Mouse (Mus musculus): Measurements from ENCODE around the gene Lcp1. TPM values are rescaled to one million over a fixed set of nuclear protein-coding genes. Genes with fewer than 3 reads are reported as not detected.

Gene Lcp1
- total RNA-seq, 2 experiments from 2014 or later = 17.1 to 18.5 TPM

DNA sequence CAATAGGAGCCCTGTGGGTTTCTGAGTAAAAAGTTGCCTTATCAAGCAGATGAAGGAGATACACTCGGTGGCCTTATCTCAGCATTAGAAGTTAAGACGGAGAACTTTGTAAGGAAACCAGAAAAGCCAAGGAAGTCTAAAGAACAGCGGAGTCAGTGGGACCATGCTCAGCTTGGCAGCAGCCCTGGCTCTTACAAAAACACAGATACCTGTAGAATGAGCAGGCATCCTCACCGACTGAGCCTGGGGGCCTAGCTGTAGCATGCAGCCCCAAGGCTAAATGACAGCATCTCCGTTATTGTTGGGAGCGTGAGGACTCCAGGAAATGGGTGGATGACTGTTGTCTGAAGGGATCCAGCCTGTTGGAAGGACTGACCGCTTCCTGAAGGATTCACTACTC lies 44.9 kb downstream of the Lcp1 start:
- no peak for DNase-seq
- intact Hi-C loops (cut with DNase I) = no loop called here

- intact Hi-C loops (cut with DNase I) = no loop called here
- DNase-seq = no peak
These were observed 45.6 kb downstream of the Lcp1 start for GRCm38 (mm10) chr14:75176425-75177045.

DNA sequence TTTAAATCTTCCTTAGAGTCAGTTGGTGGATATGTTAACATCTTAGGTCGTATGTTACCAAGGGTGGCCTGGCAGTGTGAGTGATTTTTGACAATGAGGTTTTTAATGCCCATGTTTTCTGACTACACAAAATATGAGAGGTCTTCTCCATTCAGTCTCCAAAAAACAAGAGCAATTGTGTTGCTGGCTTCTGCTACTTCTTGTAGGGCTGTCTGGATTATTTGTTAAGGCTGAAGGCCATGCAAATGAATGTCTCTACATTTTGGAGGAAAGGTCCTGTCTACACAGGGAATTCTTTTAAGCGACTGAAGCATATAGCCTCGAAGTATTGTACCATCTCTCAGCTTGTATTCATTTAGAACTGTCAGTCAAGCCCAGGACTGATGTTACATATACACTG lies 46.5 kb downstream of the Lcp1 start:
- intact Hi-C loops (cut with DNase I) = no loop called here
- DNase-seq = no peak

DNA sequence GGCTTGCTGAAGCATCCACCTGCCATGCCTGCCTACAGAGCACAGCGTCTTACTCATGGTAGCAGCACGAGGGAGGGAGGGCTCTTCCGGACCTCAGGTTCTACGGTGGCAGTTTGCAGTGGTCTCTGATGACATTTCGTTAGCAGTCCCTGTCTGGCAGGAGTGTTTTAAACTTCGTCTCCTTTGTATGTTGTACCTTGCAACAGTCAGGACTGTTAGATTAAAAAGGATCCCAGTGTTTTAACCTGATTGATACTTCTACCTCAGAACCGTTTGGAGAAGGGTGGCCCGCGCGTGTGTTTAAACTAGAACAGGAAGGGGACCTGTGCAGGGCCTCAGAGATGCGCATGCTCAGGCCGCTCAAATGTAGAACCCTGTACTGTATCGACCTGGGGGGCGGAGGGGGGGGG lies 47.5 kb downstream of the Lcp1 start:
- intact Hi-C loops (cut with DNase I) = no loop called here
- no peak for DNase-seq

DNA sequence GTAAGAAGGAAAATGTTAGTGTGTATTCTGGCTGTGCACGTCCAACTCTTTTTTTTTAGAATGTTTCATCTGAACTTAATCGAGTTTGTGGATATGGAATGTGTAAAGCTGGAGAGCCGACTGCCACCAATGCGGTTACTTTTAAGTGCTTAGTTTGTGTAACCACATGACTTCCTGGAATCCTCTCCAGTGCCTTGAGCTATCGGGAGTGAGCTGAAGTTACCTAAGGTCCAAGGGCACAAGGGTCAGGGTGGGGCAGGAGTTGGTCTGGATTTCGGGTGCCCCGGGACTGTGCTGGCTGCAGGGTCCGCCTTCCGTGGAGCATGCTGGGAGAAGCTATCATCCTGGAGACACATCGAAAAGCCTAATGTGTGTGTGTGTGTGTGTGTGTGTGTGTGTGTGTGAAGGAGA lies 47.9 kb downstream of the Lcp1 start:
- no peak for DNase-seq
- intact Hi-C loops (cut with DNase I) = no loop called here

- peak in 1 of 2 experiments; percentile 18 for DNase-seq
- intact Hi-C loops (cut with DNase I) = no loop called here
These were observed 48.5 kb downstream of the Lcp1 start for GRCm38 (mm10) chr14:75179255-75179963.

- intact Hi-C loops (cut with DNase I) = no loop called here
These were observed 49.7 kb downstream of the Lcp1 start for GRCm38 (mm10) chr14:75180551-75180978.

DNA sequence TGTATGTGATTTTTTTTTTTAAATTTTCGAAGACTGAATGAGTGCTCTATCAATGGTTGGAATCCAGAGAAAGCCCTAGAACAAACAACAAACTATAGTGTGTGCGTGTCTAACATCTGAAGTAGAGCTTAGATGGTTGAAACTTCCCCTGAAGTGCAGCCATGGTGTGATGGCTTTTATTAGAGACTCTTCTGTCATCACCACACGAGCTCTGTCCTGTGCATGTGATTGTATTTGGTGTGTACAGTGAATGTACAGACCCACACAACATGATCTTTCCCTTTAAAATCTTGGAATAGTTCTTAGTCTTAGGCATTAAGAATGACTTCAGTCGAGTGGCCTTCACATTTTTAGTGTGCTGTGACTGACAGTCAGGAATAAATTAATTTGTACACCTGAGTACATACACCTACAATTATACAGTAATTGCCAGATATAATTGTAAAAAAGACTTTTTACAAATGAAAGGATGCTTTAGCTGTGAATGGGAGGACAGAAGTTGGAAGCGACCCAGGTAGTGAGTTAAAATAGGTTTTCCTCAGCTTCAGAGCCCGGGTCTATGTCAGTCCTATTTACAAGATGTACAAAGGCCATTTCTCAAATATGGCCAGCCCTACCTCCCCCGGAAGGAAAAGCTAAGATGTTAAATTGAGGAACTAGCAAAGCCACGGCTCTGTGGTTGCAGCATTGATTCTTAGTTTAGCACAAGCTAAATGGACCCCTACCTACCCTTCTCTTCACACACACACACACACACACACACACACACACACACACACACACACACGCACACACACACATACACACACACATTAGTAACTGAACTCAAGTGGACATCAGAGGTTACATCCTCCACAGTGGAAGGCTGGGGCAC lies 50.4 kb downstream of the Lcp1 start:
- intact Hi-C loops (cut with DNase I) = no loop called here
- no peak for DNase-seq

More at GRCm38 (mm10) chr14:75180551-75180978, 49.7 kb downstream of the Lcp1 start:
- DNase-seq = no peak

- intact Hi-C loops (cut with DNase I) = no loop called here
These were observed 51.5 kb downstream of the Lcp1 start for GRCm38 (mm10) chr14:75182378-75182777.

GRCm38 (mm10) chr14:75182831-75183230 lies 51.9 kb downstream of the Lcp1 start:
- DNase-seq = no peak
- intact Hi-C loops (cut with DNase I) = no loop called here

More at GRCm38 (mm10) chr14:75182378-75182777, 51.5 kb downstream of the Lcp1 start:
- DNase-seq = no peak

- DNase-seq = no peak
- intact Hi-C loops (cut with DNase I) = no loop called here
These were observed 53.3 kb downstream of the Lcp1 start for GRCm38 (mm10) chr14:75184069-75184790.

DNA sequence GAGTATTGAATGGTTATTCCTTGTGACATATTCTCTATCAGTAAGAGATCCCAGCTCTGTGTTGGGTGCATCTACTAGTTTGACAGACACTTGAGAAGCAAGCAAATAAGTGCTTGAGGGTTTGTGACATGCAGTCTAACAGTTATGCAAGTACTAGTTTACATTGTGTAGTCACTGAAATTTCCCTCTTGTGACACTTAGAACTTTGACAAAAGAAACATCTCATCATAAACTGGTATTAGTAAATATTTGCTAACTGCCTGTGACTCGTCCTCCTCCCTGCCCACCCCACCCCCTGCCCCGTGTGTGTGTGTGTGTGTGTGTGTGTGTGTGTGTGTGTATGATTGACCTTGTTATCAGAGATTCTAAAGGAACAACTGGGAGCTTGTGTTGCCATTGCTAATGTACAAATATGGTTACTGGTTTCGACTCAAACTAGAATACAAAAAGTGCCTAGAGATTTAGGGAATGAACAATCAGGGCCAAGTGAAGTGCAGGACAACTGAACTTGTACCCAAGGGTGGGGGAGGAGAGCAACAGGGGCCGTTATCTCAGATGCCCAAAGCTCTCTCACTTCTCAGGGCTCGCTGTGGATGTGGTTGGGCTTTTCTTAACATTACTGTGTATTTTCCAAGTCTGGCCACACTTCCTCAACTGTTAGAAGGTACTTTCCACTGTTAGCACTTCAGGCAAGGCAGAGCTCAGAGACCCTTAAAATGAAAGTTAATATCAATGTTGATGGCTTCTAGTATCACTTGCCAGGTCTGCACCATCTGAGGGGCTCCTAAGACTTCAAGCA lies 55.1 kb downstream of the Lcp1 start:
- DNase-seq = no peak
- intact Hi-C loops (cut with DNase I) = no loop called here

DNA sequence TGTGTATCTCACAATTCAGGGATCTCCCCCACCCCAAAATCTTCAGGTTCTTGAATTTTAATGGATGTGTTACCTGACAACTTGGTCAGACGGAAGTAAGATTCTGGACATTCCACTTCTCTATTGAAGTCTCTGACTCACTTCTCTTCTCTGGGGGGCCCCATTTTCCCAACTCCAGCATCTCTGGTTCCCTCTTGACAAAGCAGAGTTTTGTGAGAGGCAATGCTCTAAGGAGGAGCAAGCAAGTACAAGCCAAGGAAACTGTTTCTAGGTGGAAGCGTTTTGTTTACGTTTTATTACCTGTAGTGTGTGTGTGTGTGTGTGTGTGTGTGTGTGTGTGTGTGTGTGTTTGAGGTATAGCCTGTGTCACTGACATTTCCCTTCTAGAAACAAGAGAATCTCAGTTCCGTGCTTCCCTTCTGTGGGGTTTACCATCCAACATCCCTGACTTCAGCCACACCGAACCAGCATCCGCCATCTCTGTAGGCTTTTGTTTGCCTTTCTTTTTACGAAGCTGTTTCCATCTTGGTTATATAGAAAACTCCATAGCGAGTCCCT lies 56.0 kb downstream of the Lcp1 start:
- DNase-seq = no peak
- intact Hi-C loops (cut with DNase I) = no loop called here

- DNase-seq = no peak
- intact Hi-C loops (cut with DNase I) = no loop called here
These were observed 57.6 kb downstream of the Lcp1 start for GRCm38 (mm10) chr14:75188521-75188920.

GRCm38 (mm10) chr14:75189031-75189430 lies 58.1 kb downstream of the Lcp1 start:
- intact Hi-C loops (cut with DNase I) = no loop called here
- no peak for DNase-seq

- no peak for DNase-seq
- intact Hi-C loops (cut with DNase I) = no loop called here
These were observed 59.8 kb downstream of the Lcp1 start for GRCm38 (mm10) chr14:75190683-75191082.

GRCm38 (mm10) chr14:75192427-75192826 lies 61.5 kb downstream of the Lcp1 start:
- no peak for DNase-seq

DNA sequence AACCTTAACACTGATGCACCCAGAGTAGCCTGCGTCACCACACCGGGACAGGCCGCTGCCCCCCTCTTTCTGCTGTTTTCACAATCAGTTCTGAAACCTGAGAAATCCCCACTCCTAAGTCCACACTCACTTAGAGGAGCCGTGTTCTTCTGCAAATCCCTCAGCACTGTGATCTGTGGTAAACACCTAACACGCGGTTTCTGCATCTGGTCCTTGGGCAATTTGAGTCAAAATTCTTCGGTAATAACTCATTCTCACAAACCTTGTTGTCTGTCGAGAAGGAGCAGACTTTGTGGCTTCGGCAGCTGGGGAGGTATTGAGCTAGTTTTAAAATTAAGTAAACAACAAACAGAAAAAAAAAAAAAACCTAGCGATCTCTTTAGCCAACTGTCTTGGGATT lies 62.0 kb downstream of the Lcp1 start:
- DNase-seq = no peak
- intact Hi-C loops (cut with DNase I) = no loop called here

More at GRCm38 (mm10) chr14:75192427-75192826, 61.5 kb downstream of the Lcp1 start:
- intact Hi-C loops (cut with DNase I) = no loop called here

- no peak for DNase-seq
- intact Hi-C loops (cut with DNase I) = no loop called here
These were observed 64.6 kb downstream of the Lcp1 start for GRCm38 (mm10) chr14:75195530-75195929.
